Mouse (Mus musculus) kidney, adult 2 months (tissue): ENCODE measurements around the gene Trub1.

Experiments used
- CTCF ChIP-seq: fragments of 200-500 bp; conservative IDR thresholded peaks from 2 replicates; pipeline ENCODE4 v1.5.1; 2011; ENCODE audit warnings: low read depth, mild to moderate bottlenecking, control low read depth, low read length, moderate library complexity, mixed read lengths; ENCODE audit not compliant: insufficient read depth, insufficient read length
- POLR2A ChIP-seq: fragments of 200-500 bp; IDR thresholded peaks from one replicate; pipeline ENCODE4 v1.6.1; 2011; ENCODE audit warnings: low read depth, low read length, control low read depth

- TF ChIP-seq CTCF (no peak), POLR2A (no peak)
Measured at GRCm38 (mm10) chr19:57494020-57494419, 41.3 kb downstream of the Trub1 start.
